Mouse (Mus musculus) brain, embryonic 18.5 days (tissue): ENCODE results near the gene Best3.
"Not testable (repeated sequence)": the region's sequence is repeated elsewhere in the genome, so short reads cannot be mapped to it uniquely, and the experiment has no call there.

Experiments
- DNase-seq: peaks from one replicate; pipeline ENCODE4 v3.0.0-alpha.2; 2012; ENCODE audit warnings: low read depth, low spot score

The Best3 gene

GRCm38 (mm10) chr10:116978841-116979240 lies 7.3 kb upstream of the Best3 start:
- no peak for DNase-seq

DNA sequence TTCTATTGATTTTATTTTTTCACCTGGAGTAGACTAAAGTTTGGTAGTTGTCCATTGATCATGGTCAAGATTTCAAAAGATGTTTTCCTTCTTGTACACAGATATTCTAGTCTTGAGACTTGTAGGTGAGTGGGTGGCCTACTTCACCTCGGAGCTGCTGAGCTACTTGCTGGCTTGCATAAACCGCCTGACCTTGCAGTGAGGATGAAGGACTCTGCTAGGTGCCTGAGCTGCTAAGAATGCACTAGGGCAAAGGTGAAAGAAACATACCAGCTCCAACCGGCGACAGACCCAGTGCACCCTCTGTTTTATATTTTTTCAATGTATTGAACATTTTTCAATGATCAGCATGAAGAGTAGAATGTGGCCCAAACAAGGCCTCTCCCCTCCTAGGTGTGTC lies 5.8 kb upstream of the Best3 start:
- DNase-seq, result no peak

DNA sequence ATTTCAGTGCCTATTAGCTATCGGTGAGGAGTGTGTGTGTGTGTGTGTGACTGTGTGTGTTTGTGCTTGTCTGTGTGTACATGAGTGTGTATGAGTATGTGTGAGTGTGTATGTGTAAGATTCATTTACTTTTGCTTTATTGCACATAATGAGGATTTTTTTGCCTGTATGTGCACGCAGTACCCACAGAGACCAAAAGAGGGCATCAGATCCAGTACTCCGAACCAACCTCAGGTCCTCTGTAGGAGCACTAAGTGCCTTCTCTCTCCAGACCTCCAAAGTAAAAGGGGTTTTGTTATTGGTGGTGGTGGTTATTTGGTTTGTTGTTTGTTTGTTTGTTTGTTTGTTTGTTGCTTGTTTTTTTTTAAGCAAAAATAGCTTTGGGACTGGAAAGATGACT lies 5.2 kb upstream of the Best3 start:
- no peak for DNase-seq

- DNase-seq, result no peak
Measured at GRCm38 (mm10) chr10:116982526-116982925, 3.6 kb upstream of the Best3 start.

- no peak for DNase-seq
Measured at GRCm38 (mm10) chr10:116984836-116985235, 1.3 kb upstream of the Best3 start.

DNA sequence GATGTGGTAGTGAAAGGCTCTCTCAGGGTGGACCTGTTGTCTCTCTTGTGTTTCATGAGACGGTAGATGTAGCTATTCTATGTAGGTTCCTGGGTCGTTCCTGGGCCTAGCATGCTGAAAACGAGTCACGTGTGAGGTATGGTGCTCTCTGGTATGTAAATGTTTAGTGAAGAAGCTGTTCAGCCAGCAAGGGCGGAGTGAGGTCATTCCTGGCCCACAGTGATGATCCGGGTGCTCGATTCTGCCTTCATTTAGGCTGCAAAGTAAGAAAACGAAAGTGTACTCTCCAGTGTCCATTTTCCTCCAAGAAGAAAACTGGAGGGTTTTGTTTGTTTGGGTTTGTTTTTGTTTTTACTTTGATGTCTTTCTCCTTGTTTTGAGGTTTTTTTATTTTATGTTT lies 7.9 kb downstream of the Best3 start:
- DNase-seq, result no peak

DNA sequence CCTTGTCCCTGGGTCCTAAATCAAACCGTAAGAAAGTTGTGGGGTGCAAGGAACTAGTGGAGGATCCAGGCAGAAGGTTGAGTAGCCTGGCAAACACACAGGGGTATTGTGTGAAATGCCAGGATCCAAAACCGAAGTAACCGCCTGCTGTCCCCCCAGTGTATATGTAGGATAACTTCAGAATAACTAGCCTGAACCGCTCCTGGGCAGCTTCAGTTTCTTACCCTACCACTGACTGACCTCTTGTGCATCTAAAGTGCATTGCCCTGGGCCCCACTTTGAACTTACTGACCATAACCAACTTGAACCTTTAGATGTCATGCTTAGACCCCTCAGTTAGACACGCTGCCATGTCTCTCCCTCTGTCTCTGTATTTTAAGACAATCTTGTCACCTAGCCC lies 9.0 kb downstream of the Best3 start:
- no peak for DNase-seq

DNA sequence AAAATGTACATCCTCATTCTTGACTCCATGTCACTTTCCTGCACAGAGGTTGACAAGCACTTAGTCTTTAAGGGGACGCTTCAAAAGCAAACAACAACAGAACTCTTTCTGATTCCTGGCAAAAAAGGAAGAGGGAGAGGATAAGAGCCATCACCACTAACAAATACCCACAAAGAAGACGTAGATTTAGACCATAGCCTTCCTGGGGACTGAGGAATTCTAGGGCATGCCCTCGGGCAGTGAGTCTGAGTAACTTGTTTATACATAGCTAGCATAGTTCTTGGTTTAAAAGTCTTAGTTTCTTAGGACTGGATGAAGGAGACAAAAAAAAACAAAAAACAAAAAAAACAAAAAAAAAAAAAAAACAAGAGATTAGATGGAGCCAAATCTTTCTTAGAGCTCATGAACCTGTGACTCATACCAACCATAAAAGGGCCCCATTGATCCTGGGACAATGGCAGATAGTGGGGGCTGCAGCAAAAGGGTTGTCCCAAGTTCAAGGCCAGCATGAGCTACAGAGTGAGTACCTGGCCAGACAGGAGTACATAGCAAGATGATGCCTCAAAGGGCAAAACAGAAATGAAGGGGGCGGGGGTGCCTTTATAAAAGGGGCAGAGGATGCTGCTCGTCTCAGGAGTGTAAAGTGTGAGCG lies 9.6 kb downstream of the Best3 start:
- DNase-seq, result no peak

- DNase-seq, result no peak
Measured at GRCm38 (mm10) chr10:116996236-116996600, 10.1 kb downstream of the Best3 start.

GRCm38 (mm10) chr10:116998716-116999455 lies 12.8 kb downstream of the Best3 start:
- no peak for DNase-seq

DNA sequence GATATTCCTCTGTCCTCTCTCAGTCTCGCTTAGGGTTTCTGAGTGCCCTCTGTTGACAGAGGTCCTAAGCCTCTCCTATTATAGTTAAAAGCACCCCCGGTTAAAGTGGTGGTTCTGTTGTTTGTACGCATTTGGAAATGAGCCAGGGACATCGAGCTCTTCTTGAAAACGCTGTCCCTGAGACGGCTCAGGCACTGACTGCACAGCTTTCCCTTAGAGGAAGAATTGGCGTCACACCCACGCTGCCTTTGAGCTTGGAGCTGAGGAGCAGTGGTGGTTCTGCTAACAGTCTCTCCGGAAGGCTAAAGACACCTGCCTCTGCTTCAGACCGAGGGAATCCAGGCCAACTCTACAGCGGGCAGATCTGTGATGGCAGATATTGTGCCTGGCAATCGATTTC lies 14.9 kb downstream of the Best3 start:
- no peak for DNase-seq

DNA sequence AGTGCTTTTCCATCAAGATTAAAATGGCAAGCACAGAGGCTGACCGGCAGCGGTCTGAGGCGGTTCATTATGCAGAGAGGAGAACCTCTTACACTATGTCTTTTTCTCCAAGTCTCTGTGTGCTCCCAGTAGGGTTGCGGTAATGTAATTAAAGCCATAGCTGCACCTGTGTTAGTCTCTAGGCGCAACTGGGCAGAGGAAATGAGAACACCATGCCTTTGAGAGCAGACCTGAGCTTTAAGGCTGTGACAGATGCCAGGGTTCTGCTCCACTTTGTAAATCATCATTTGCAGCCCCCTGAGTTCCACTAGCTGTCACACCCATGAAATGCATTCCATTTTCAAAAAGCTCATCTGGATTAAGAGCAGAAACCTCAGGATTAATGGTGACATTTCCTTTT lies 18.6 kb downstream of the Best3 start:
- no peak for DNase-seq

- no peak for DNase-seq
Measured at GRCm38 (mm10) chr10:117005707-117006464, 19.8 kb downstream of the Best3 start.

- DNase-seq, result no peak
Measured at GRCm38 (mm10) chr10:117009691-117010090, 23.6 kb downstream of the Best3 start.

DNA sequence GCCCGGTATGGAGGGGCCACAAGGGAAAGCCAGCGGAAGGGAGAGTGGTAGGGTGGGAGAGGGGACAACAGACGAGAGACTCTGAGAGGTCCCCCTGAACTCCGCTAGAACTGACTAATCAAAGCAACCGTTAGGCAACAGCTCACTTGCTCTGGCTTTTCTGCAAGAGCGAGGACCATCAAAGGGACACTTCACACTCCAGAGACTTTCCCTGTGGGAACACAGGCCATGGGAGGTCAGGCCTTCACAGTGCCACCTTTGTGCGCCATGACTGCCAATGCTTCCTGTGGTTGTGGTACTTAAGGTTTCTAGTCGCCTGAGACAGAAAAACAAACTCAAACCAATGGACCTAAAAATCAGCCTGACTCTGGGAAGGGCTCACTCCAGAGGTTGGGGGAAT lies 24.9 kb downstream of the Best3 start:
- DNase-seq, result no peak

- no peak for DNase-seq
Measured at GRCm38 (mm10) chr10:117013689-117014390, 27.7 kb downstream of the Best3 start.

DNA sequence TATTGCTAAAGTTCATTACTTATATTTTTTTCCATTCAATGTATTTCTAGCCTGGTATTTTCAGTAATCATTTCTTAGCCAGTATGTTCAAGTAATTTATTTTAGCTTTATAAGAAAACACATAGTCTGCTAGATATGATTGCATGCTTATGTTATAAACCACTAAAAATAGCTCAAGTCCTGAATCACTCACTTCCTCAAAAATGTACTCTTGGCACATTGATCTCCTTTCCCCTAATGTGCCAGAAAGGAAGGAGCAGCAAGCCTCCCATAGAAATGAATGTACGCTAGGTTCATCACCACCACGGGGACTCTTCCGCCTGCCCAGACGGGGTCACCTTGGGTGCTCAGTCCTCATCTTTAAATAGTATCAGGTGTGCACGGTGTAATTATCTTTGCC lies 28.5 kb downstream of the Best3 start:
- DNase-seq, result no peak

DNA sequence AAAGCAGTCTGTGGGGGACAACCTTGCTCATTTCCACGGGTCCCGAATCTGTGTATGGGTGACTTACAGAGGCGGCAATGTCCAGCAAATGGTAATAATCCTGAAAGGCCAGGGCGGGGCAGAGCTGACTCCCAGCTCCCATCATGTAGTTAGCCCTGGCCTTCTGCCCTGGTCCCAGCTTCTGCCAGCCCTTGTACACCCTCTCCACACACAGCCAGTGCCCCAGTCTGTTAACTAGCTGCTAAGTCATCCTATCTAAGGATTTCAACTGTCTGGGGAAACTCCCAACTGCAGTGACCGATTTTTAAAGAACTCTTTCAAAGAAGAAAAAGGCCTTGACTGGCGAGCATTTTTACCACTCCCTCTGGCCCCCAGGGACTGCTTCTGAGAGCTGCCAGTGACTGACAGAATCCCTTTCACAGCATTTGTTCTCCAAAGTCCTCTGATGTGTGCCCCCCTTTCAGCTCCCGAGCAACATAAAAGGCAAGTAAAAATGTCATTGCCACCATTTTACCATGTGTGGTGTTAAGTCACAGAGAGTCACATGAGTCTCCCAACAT lies 32.2 kb downstream of the Best3 start:
- DNase-seq, result no peak

DNA sequence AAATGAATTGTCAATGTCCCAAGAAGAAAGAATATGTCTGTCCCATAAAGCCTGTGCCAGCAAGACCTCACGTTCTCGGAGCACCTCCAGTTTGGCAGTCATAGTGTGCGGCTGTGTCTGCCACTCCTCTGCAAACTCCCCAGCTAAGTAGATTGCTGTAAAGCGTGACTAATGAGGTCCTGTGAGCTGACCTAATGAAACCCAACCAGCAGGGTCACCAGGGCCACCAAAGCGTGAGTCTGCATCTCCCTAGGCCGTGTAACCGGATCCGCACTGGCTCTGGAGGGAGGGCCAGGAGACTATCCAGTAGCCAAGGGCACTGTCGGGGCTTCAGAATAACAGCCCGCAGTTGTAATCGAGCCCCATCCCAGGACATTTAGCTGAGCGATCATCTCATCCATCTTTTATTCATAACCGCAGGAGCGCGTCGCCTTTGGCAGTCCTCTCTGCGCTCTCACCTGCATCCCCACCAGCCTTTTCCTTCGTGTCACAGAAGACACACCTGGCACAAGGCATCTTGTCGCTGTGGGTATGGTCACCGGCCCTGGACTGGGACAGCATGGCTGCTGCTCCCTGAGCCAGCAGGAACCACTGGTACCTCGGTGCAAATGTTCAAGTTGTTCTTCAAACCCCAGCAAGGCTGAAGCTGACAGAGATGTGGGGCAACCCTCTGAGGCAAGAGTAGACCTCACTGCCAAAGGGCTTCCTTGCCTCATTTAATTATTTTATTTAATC lies 35.1 kb downstream of the Best3 start:
- DNase-seq, result no peak

DNA sequence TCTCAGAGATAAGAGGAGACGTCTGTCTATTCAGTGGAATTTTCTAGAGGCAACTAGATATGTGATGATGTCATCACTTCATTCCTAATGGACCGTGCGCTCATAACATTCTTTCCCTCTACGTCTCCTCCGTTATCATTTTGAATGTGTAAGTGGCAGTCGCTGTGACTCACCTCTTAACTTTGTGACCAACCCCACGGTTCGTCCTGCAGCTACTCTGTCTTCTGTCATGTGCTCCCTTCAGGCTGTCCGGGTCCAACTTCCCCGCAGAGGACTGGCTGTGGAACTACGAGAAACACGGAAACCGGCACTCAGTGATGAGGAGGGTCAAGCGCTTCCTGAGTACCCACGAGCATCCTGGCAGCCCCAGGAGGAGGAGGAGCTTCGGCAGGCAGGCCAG lies 37.6 kb downstream of the Best3 start:
- no peak for DNase-seq

GRCm38 (mm10) chr10:117025776-117026175 lies 39.7 kb downstream of the Best3 start:
- not testable (repeated sequence) for DNase-seq
